Mouse (Mus musculus) forebrain, embryonic 15.5 days (tissue): ENCODE measurements around the gene Sox5. TPM values are rescaled to one million over a fixed set of nuclear protein-coding genes. Genes with fewer than 3 reads are reported as not detected.

ENCODE experiments used
- ATAC-seq: fragments of 200-750 bp; cut with Nextera tagmentation; replicated peaks from 2 replicates; pipeline ENCODE4 v1.8.0; 2017; ENCODE audit warnings: mild to moderate bottlenecking, moderate TSS enrichment, moderate library complexity
- H3K27ac ChIP-seq: fragments of 300-500 bp; sonication (generic); replicated peaks from 2 replicates; pipeline ENCODE4 v1.5.1; 2015; ENCODE audit warnings: mild to moderate bottlenecking, inconsistent platforms
- H3K27me3 ChIP-seq: fragments of 300-500 bp; sonication (generic); 2 replicates; pipeline ENCODE4 v1.6.1; 2015; ENCODE audit warnings: inconsistent platforms
- H3K36me3 ChIP-seq: fragments of 300-500 bp; sonication (generic); 2 replicates; pipeline ENCODE4 v1.6.1; 2015; ENCODE audit warnings: mild to moderate bottlenecking, inconsistent platforms
- H3K4me1 ChIP-seq: fragments of 300-500 bp; sonication (generic); 2 replicates; pipeline ENCODE4 v1.6.1; 2015; ENCODE audit warnings: inconsistent platforms
- H3K4me2 ChIP-seq: fragments of 300-500 bp; sonication (generic); replicated peaks from 2 replicates; pipeline ENCODE4 v1.6.1; 2015; ENCODE audit warnings: mild to moderate bottlenecking, inconsistent platforms
- H3K4me3 ChIP-seq: fragments of 300-500 bp; sonication (generic); 2 replicates; pipeline ENCODE4 v1.5.1; 2015; ENCODE audit warnings: mild to moderate bottlenecking, inconsistent platforms
- H3K9ac ChIP-seq: fragments of 300-500 bp; sonication (generic); replicated peaks from 2 replicates; pipeline ENCODE4 v1.6.1; 2015; ENCODE audit warnings: mild to moderate bottlenecking, inconsistent platforms
- H3K9me3 ChIP-seq: fragments of 300-500 bp; sonication (generic); 2 replicates; pipeline ENCODE4 v1.6.1; 2016; ENCODE audit warnings: inconsistent platforms
- WGBS: fragments of 180-500 bp; shearing (Covaris S2); methylation state at CpG from one replicate; pipeline ENCODE4 v1.1.7; 2015; ENCODE audit warnings: mixed read lengths; 5-methylcytosine and 5-hydroxymethylcytosine counted together
- polyA plus RNA-seq: library from polyadenylated mRNA; unstranded; fragments of >200 nt; fragmentation: Nextera tagmentation; extraction: Ambion mirVana; gene quantifications from 2 replicates; pipeline ENCODE4 v1.2.1, GENCODE M21; 2015

The Sox5 gene
- polyA plus RNA-seq, 1 experiment from 2014 or later, result 239 TPM

DNA sequence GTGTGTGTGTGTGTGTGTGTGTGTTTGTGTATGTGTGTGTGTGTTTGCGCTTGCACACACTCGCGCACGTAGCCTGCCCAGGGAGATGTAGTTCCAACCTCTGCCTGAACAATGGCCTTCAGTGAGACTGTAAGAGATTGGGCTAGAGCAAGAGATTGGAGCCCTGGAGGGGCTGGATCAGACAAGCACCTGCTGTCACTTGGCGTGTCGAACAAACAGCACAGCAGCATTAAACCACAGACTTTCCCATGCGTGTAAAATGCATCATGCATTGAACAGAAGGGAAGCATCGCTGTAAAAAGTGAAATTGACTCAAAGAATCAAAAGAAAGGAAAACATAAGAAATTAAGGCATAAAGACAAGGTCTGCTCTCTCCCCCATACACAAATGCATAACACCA is 11.1 kb upstream of the Sox5 start:
- ATAC-seq, result no peak
- Histone ChIP-seq H3K9ac (no peak overlapping the region), H3K27me3 (no peaks in the 10 kb centered on the region), H3K4me1 (no peaks in the 10 kb centered on the region), H3K27ac (no peak overlapping the region), H3K4me2 (no peak overlapping the region), H3K9me3 (no peaks in the 10 kb centered on the region), H3K4me3 (no peak overlapping the region), H3K36me3 (no peaks in the 10 kb centered on the region)
- WGBS, result 75% methylated on average over 8 of the region's 8 CpGs

DNA sequence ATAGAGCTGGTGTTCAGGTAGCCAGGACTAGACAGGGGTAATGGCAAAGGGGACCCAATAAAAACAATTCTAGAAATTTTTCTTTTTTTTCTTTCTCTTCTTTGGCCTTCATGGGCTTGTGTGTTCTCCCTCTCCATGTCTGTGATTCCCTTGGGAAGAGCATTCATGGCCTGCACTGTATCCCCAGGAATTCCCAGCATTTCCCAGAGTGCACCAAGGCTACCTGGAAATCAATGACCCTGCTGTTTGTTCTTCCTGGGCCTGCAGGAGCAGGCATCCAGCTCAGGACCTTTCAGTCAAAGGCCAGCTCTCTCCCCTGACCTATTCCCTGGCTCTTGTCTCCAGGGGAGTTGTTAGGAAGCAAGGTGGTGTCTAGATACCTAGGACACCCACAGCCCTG is 1.5 kb upstream of the Sox5 start:
- Histone ChIP-seq H3K36me3 (no peaks in the 10 kb centered on the region), H3K9ac (peak overlapping the region; percentile 87; the same call in 1 of the 2 replicates), H3K4me1 (peaks cover 26% of the 10 kb centered on the region), H3K4me2 (peak overlapping the region; percentile 76), H3K4me3 (no peak overlapping the region), H3K27me3 (no peaks in the 10 kb centered on the region), H3K9me3 (no peaks in the 10 kb centered on the region), H3K27ac (no peak overlapping the region)
- no peak for ATAC-seq

DNA sequence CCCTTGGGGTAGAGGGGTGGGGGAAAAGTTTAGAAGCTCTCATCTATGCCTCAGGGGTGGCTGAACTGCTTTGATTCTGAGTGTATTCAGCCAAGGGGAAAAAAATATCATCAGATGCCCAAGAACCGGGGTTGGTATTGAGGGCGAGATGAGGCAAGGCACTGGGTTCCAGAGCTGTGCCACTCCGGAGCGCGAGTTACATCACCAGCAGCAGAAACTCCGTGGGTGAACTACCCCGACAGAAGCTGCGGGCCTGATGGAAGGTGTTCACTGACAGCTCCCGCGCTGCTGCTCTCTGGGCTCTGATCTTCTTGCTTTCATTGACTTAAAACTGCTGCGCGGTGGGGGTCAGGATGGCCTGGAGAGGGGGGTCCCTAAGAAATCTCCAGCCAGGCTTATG is 1.1 kb upstream of the Sox5 start:
- Histone ChIP-seq H3K27ac (peak overlapping the region; percentile 84), H3K4me1 (peaks cover 29% of the 10 kb centered on the region), H3K4me2 (peak overlapping the region; percentile 76), H3K4me3 (peak overlapping the region; percentile 73), H3K9me3 (no peaks in the 10 kb centered on the region), H3K27me3 (no peaks in the 10 kb centered on the region), H3K9ac (peak overlapping the region; percentile 87), H3K36me3 (no peaks in the 10 kb centered on the region)
- 0 out of 2 replicates have a peak, but pooled peaks have one; percentile 2 for ATAC-seq
- WGBS, result 6% methylated on average over 12 of the region's 12 CpGs

DNA sequence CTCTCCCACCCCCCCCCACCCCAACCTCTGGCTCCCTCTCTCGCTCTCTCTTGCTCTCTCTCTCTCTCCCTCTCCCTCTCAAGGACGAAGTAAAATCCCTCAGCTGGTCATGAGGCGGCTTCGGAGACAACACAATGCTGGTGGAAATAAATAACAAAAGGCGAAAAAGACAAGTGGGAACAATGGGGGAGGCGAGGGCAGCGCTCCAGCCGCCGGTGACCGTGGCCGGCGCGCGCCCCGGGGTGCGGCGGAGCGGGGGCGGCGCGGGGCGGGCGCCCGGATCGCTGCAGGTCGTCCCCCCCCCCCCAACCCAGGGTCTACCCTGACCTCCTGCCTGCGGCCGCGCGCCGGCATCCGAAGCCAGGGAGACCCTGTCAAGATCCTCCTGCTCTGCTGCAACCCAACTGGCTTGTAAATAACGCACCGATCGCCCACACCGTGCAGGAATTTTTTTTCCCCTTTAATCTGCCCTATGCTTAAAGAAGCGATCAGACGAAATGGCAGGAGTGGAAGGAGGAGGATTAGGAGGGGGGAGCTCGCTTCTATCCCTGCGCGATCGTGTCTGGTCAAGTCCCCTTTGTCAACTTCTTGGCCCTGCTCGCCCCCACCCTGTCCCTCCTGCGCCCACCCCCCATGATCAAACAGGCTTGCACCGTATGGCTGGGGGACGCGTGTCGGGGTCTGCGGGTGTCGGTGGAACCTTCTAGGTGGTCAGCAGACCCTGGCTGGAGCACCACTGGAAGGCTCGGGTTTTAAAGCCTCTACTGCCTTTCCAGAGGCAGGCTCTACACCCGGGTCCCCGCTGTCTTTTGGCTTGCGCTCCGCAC is 467 bp upstream of the Sox5 start:
- Histone ChIP-seq H3K4me2 (peak overlapping the region; percentile 76), H3K27ac (peak overlapping the region; percentile 84), H3K9me3 (no peaks in the 10 kb centered on the region), H3K4me3 (peak overlapping the region; percentile 73), H3K9ac (peak overlapping the region; percentile 87), H3K4me1 (peaks cover 32% of the 10 kb centered on the region), H3K27me3 (no peaks in the 10 kb centered on the region), H3K36me3 (no peaks in the 10 kb centered on the region)
- ATAC-seq, result peak; percentile 61
- WGBS, result 1% methylated on average over 51 of the region's 55 CpGs

DNA sequence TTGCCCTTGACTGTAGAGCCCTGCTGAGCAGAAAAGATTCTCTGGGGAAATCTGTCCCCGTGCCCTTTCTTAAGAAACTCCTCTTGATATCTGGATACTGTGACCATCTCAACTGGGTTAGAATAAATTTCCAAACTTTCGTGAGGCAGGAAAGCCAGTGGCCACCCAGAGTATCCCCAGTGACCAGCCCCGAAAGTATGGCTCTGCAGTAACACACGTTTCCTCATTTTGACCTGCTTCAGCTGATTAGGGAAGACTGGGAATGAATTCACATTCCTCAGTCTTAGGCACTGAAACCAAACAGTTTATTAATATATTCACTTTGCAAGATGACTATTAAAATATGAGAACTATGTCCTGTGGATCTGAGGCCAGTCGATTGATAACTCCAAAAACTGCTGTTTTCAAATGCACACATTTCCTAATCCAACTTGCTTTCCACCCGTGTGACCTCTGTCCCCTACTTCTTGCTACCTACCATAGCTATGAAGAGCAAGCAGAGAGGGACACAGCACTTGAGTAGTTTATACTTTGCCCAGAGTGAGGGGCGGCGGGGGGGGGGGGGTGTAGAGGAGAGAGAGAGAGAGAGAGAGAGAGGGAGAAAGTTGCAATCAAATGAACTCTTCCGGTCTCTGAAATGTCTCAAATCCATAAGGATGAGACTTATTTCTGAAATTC is 1.0 kb downstream of the Sox5 start:
- Histone ChIP-seq H3K9me3 (no peaks in the 10 kb centered on the region), H3K27ac (peak overlapping the region; percentile 84), H3K4me3 (peak overlapping the region; percentile 73), H3K4me1 (peaks cover 32% of the 10 kb centered on the region), H3K4me2 (peak overlapping the region; percentile 76), H3K27me3 (no peaks in the 10 kb centered on the region), H3K36me3 (no peaks in the 10 kb centered on the region), H3K9ac (peak overlapping the region; percentile 87)
- no peak for ATAC-seq
- WGBS, result 22% methylated on average over 9 of the region's 9 CpGs

DNA sequence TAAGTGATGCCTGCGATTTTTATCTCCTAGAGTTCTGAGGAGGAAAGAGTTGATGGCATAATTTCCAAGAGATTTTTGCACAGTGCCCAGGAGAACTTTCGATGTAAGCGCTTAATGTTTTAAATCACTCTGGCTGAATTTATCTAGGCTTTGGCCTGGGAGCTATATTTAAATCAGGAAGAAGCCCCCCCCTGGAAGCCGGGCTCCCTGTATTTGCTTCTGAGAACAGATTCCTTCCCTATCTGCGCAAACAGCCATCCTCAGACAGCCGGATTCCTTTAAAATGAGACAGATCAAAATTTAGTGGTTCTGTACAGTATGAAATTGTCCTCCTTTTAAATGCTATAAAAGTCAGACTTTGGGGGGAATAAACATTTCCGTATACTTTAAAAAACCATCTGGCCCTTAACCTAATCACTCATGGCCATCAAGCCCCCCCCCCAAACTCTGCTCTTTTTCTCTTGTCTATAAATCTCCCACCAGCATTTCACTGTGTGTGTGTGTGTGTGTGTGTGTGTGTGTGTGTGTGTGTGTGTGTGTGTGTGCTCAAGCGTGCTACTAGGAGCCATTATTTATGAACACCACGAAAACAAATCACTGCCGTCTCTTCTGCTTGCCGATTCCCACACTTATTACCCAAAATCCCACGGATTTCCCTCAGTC is 1.7 kb downstream of the Sox5 start:
- WGBS, result 36% methylated on average over 12 of the region's 12 CpGs
- Histone ChIP-seq H3K27me3 (no peaks in the 10 kb centered on the region), H3K27ac (peak overlapping the region; percentile 21), H3K4me1 (peaks cover 32% of the 10 kb centered on the region), H3K9me3 (no peaks in the 10 kb centered on the region), H3K4me3 (peak overlapping the region; percentile 6; the same call in 1 of the 2 replicates), H3K36me3 (no peaks in the 10 kb centered on the region), H3K4me2 (peak overlapping the region; percentile 76), H3K9ac (no peak overlapping the region)
- ATAC-seq, result no peak

DNA sequence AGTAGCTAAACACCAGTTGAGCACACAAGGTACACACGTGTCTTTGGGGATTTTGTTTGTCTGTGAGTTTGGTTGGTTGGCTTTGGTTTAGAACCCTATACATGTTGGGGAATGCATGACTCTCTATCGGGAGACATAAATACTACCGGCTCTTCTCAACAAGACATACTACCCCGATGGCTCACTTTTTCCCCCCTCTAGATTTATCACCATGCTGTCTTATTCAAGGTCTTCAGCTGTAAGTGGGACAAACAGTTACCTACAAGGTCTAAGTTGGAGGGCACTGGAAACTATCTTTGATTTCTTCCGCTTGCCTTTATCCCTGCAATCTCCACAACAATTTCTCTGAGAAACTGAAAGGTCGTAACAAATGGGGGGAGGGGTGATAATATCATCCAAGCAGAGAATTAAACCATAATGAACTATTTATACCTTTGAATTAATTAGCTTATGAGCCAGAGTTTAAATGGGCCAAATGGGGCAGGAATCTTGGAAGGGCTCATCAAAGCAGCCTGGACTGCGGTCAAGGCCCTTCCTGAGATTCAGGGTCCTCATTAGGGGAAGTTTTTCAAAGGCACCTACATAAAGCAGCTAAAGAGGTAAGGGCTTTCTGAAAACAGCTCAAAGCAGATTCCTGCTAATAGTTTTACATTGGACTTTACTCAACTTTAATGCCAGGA is 4.3 kb downstream of the Sox5 start:
- Histone ChIP-seq H3K9ac (no peak overlapping the region), H3K4me1 (peaks cover 25% of the 10 kb centered on the region), H3K4me3 (no peak overlapping the region), H3K27me3 (no peaks in the 10 kb centered on the region), H3K27ac (no peak overlapping the region), H3K9me3 (no peaks in the 10 kb centered on the region), H3K4me2 (no peak overlapping the region), H3K36me3 (no peaks in the 10 kb centered on the region)
- 66% methylated on average over 7 of the region's 7 CpGs for WGBS
- no peak for ATAC-seq

DNA sequence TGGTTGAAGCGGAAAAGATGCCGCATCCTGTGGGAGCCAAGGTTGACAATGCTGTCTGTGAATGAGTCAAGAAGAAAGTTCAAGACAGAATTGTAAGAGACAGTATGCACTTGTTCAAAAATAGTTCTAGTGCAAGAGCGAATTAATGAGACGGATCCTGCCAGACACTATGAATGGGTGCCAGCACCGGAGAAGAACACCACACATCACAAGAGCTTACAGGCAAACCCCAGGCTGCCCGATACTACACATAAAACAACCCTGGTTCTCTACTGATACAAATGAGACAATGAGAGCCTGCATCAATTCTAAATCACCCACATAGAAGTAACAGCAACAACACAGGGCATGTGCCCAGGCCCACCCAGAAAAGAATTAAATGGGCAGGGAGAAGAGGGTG is 8.0 kb downstream of the Sox5 start:
- Histone ChIP-seq H3K9ac (no peak overlapping the region), H3K4me2 (no peak overlapping the region), H3K27ac (no peak overlapping the region), H3K4me3 (no peak overlapping the region), H3K9me3 (no peaks in the 10 kb centered on the region), H3K4me1 (peaks cover 17% of the 10 kb centered on the region), H3K36me3 (no peaks in the 10 kb centered on the region), H3K27me3 (no peaks in the 10 kb centered on the region)
- WGBS, result 58% methylated on average over 6 of the region's 6 CpGs
- no peak for ATAC-seq

DNA sequence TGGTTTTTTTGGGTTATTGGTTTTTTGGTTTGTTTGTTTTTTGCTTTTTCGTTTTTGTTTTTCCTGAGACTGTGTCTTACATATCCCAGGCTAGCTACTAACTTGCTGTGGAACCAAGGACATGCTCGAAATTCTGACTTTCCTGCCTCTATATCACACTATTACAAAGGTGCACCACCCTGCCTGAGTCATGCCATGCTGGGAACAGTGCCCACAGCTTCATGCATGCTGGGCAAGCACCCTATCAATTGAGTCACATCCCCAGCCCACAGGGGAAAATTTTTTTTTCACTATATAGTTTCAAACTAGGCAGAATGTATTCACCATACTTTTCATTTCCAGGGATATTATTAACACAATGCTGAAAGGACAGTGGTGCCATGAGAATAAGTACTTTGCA is 8.8 kb downstream of the Sox5 start:
- no peak for ATAC-seq
- WGBS, result 90% methylated on average over 2 of the region's 2 CpGs
- Histone ChIP-seq H3K9ac (no peak overlapping the region), H3K36me3 (no peaks in the 10 kb centered on the region), H3K4me3 (no peak overlapping the region), H3K4me1 (peaks cover 15% of the 10 kb centered on the region; the same call in 1 of the 2 replicates), H3K27me3 (no peaks in the 10 kb centered on the region), H3K4me2 (no peak overlapping the region), H3K9me3 (no peaks in the 10 kb centered on the region), H3K27ac (no peak overlapping the region)

DNA sequence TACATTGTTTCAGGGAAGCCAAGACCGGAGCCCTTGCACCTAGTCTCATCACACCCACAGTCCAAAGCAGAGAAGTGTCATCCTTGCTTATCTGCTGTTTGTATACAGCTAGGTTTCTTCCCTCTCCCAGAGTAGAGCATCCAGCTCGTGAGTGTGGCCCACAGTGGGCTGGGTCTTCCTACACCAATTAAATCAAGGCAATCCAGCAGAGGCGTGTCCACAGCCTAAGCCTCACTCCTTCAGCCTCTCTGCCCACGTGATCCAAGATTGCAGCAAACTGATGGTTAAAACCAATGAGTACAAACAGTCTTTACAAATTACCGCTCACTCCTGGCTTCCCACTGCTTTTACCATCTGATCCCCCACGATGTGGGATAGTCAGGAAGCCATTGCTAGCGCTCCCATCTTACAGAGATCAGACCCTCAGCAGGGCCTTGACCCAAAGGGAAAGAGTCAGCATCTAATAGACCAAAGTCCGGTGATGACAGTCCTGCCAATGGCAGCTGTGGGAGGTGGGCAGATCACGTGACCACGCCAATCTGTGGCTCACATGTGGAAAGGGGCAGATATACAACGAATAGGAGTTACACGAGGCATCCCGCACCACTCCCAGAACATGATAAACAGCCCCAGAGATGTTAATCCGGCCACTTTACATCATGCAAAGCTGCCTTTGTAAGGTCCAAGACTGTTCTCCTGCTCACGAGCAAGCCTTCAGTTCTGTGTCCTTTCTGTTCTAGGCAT is 9.4 kb downstream of the Sox5 start:
- Histone ChIP-seq H3K9me3 (no peaks in the 10 kb centered on the region), H3K4me3 (no peak overlapping the region), H3K27ac (no peak overlapping the region), H3K4me2 (no peak overlapping the region), H3K36me3 (no peaks in the 10 kb centered on the region), H3K9ac (no peak overlapping the region), H3K4me1 (peaks cover 11% of the 10 kb centered on the region; the same call in 1 of the 2 replicates), H3K27me3 (no peaks in the 10 kb centered on the region)
- ATAC-seq, result 0 out of 2 replicates have a peak, but pooled peaks have one; percentile 27
- WGBS, result 62% methylated on average over 15 of the region's 15 CpGs

DNA sequence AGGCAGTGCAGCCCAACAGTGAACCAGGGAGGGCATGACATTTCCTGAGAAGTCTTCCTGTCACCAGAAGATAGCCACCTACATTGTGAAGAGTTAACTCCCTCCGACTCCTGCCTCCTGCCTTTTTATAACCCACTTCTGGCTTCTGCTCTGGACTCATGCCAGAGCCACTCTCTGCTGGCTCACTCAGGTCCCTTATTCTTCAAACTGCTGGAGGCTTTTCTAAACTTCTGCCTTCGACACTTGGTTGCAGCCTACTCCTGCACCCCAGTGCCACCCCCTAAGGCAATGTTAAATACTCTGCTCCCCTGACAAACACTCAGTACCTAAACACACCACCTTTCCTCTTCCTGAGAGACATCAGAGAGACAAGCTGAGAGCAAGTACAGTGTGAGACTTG is 12.7 kb downstream of the Sox5 start:
- Histone ChIP-seq H3K4me3 (no peak overlapping the region), H3K36me3 (no peaks in the 10 kb centered on the region), H3K4me1 (peaks cover 11% of the 10 kb centered on the region; the same call in 1 of the 2 replicates), H3K27me3 (no peaks in the 10 kb centered on the region), H3K27ac (no peak overlapping the region), H3K4me2 (no peak overlapping the region), H3K9me3 (no peaks in the 10 kb centered on the region), H3K9ac (no peak overlapping the region)
- ATAC-seq, result no peak
- WGBS, result 24% methylated on average over 2 of the region's 2 CpGs
